Mouse (Mus musculus) lung, adult 2 months (tissue): ENCODE data around the gene Mkks.

Experiments
- CTCF ChIP-seq: fragments of 200-500 bp; IDR thresholded peaks from 2 replicates; pipeline ENCODE4 v1.5.1; 2011; ENCODE audit warnings: mild to moderate bottlenecking, low read length, control low read depth; ENCODE audit not compliant: insufficient read depth
- POLR2A ChIP-seq: fragments of 200-500 bp; IDR thresholded peaks from 2 replicates; pipeline ENCODE4 v1.6.1; 2011; ENCODE audit warnings: low read depth, mild to moderate bottlenecking, control low read depth, low read length, borderline replicate concordance; ENCODE audit errors: extremely low read depth

DNA sequence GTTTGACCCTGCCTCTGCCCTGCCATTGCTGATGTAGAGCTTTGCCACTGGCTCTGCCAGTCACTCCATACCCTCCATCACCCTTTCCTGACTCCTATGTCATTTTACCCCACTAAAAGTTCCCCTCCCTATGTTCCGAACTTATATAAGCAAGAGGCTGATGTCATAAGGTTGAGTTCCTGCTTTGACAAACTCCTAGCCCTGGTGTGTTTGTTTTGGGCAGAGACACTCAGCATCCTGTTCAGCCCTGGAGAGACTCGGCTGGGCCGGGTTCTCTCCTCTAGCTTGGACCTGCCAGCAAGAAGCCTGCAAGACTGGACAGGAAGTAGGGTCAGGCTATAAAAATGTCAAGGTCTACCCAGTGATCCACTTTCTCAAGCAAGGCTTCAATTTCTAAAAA is 58.3 kb downstream of the Mkks start:
- TF ChIP-seq CTCF (no peak), POLR2A (no peak)
